Mouse (Mus musculus): ENCODE measurements around the gene Cldn9. TPM values are rescaled to one million over a fixed set of nuclear protein-coding genes. Genes with fewer than 3 reads are reported as not detected.

The Cldn9 gene
- polyA plus RNA-seq, 1 experiment from 2014 or later: 4.8 TPM

- no peak overlapping the region for H3K4me2 ChIP-seq (ENCODE audit: low read depth, low read length, severe bottlenecking)
- 0 out of 2 replicates have a peak, but pooled peaks cover 2% of the 10 kb centered on the region for H3K4me1 ChIP-seq (replicated peaks; ENCODE audit: control insufficient read depth, insufficient read depth, low read length)
- WGBS: 83% methylated on average over 14 of the region's 14 CpGs
- DNase-seq (ENCODE audit: low spot score) (no peak), ATAC-seq (replicated peaks; ENCODE audit: low FRiP score) (no peak)
- no peak overlapping the region for H3K9ac ChIP-seq (ENCODE audit: low read length)
- H3K4me3 ChIP-seq (ENCODE audit: low read depth, low read length): no peak overlapping the region
- H3K9me3 ChIP-seq (ENCODE audit: control insufficient read depth, low read length): no peaks in the 10 kb centered on the region
- H3K36me3 ChIP-seq (ENCODE audit: control insufficient read depth, insufficient read depth, low read length): no peaks in the 10 kb centered on the region
- peaks cover 14% of the 10 kb centered on the region for H3K27me3 ChIP-seq (ENCODE audit: control insufficient read depth, insufficient read depth, low read length)
- H3K27ac ChIP-seq (ENCODE audit: low read depth, low read length): no peak overlapping the region
Observed at GRCm38 (mm10) chr17:23665511-23665910, 18.3 kb downstream of the Cldn9 start.

- Histone ChIP-seq H3K9me3 (ENCODE audit: control insufficient read depth, low read length) (no peaks in the 10 kb centered on the region), H3K27me3 (ENCODE audit: control insufficient read depth, insufficient read depth, low read length) (peaks cover 23% of the 10 kb centered on the region), H3K27ac (ENCODE audit: low read depth, low read length) (no peak overlapping the region), H3K4me2 (ENCODE audit: low read depth, low read length, severe bottlenecking) (no peak overlapping the region), H3K4me1 (replicated peaks; ENCODE audit: control insufficient read depth, insufficient read depth, low read length) (0 out of 2 replicates have a peak, but pooled peaks cover 2% of the 10 kb centered on the region), H3K36me3 (ENCODE audit: control insufficient read depth, insufficient read depth, low read length) (no peaks in the 10 kb centered on the region), H3K4me3 (ENCODE audit: low read depth, low read length) (no peak overlapping the region), H3K9ac (ENCODE audit: low read length) (no peak overlapping the region)
- WGBS: 10% methylated on average over 5 of the region's 5 CpGs
- no peak for DNase-seq (ENCODE audit: low spot score)
- peak; percentile 49 for ATAC-seq (replicated peaks; ENCODE audit: low FRiP score)
Observed at GRCm38 (mm10) chr17:23664556-23665021, 19.2 kb downstream of the Cldn9 start.

- Histone ChIP-seq H3K4me1 (replicated peaks; ENCODE audit: control insufficient read depth, insufficient read depth, low read length) (0 out of 2 replicates have a peak, but pooled peaks cover 2% of the 10 kb centered on the region), H3K9me3 (ENCODE audit: control insufficient read depth, low read length) (no peaks in the 10 kb centered on the region; the same call in 1 of the 2 replicates), H3K27me3 (ENCODE audit: control insufficient read depth, insufficient read depth, low read length) (peaks cover 23% of the 10 kb centered on the region), H3K4me3 (ENCODE audit: low read depth, low read length) (no peak overlapping the region), H3K36me3 (ENCODE audit: control insufficient read depth, insufficient read depth, low read length) (no peaks in the 10 kb centered on the region), H3K4me2 (ENCODE audit: low read depth, low read length, severe bottlenecking) (no peak overlapping the region), H3K27ac (ENCODE audit: low read depth, low read length) (no peak overlapping the region), H3K9ac (ENCODE audit: low read length) (no peak overlapping the region)
- peak; percentile 71 for DNase-seq (ENCODE audit: low spot score)
- ATAC-seq (replicated peaks; ENCODE audit: low FRiP score): no peak
- WGBS: 4% methylated on average over 9 of the region's 9 CpGs
Observed at GRCm38 (mm10) chr17:23661526-23661925, 22.3 kb downstream of the Cldn9 start.

- no peaks in the 10 kb centered on the region; the same call in 1 of the 2 replicates for H3K9me3 ChIP-seq (ENCODE audit: control insufficient read depth, low read length)
Observed at GRCm38 (mm10) chr17:23660876-23661200, 23.0 kb downstream of the Cldn9 start.

GRCm38 (mm10) chr17:23660117-23660875, 23.5 kb downstream of the Cldn9 start, which contains the start of gene Bicdl2:
TSS of gene Bicdl2 (plus strand) at chr17:23660506.
- ATAC-seq (replicated peaks; ENCODE audit: low FRiP score): no peak
- peak within 1 kb of the TSS; percentile 27 for H3K4me2 ChIP-seq (ENCODE audit: low read depth, low read length, severe bottlenecking)

More at GRCm38 (mm10) chr17:23660876-23661200, 23.0 kb downstream of the Cldn9 start:
- DNase-seq (ENCODE audit: low spot score) (no peak), ATAC-seq (replicated peaks; ENCODE audit: low FRiP score) (no peak)
- Histone ChIP-seq H3K27me3 (ENCODE audit: control insufficient read depth, insufficient read depth, low read length) (peaks cover 23% of the 10 kb centered on the region), H3K4me2 (ENCODE audit: low read depth, low read length, severe bottlenecking) (no peak overlapping the region), H3K4me3 (ENCODE audit: low read depth, low read length) (no peak overlapping the region), H3K9ac (ENCODE audit: low read length) (no peak overlapping the region), H3K4me1 (replicated peaks; ENCODE audit: control insufficient read depth, insufficient read depth, low read length) (0 out of 2 replicates have a peak, but pooled peaks cover 2% of the 10 kb centered on the region), H3K27ac (ENCODE audit: low read depth, low read length) (no peak overlapping the region), H3K36me3 (ENCODE audit: control insufficient read depth, insufficient read depth, low read length) (no peaks in the 10 kb centered on the region)
- 5% methylated on average over 14 of the region's 14 CpGs for WGBS

GRCm38 (mm10) chr17:23658450-23658849, 25.4 kb downstream of the Cldn9 start:
- no peaks in the 10 kb centered on the region; the same call in 1 of the 2 replicates for H3K9me3 ChIP-seq (ENCODE audit: control insufficient read depth, low read length)
- no peak overlapping the region for H3K9ac ChIP-seq (ENCODE audit: low read length)
- H3K4me2 ChIP-seq (ENCODE audit: low read depth, low read length, severe bottlenecking): no peak overlapping the region
- H3K36me3 ChIP-seq (ENCODE audit: control insufficient read depth, insufficient read depth, low read length): no peaks in the 10 kb centered on the region
- WGBS: 86% methylated on average over 3 of the region's 3 CpGs
- DNase-seq (ENCODE audit: low spot score) (no peak), ATAC-seq (replicated peaks; ENCODE audit: low FRiP score) (no peak)
- peaks cover 23% of the 10 kb centered on the region for H3K27me3 ChIP-seq (ENCODE audit: control insufficient read depth, insufficient read depth, low read length)
- no peak overlapping the region for H3K27ac ChIP-seq (ENCODE audit: low read depth, low read length)
- no peak overlapping the region for H3K4me3 ChIP-seq (ENCODE audit: low read depth, low read length)
- no peaks in the 10 kb centered on the region for H3K4me1 ChIP-seq (replicated peaks; ENCODE audit: control insufficient read depth, insufficient read depth, low read length)

More at GRCm38 (mm10) chr17:23660117-23660875, 23.5 kb downstream of the Cldn9 start, which contains the start of gene Bicdl2:
- H3K4me3 ChIP-seq (ENCODE audit: low read depth, low read length): no peak within 1 kb of the TSS
- no peaks in the 10 kb centered on the region for H3K36me3 ChIP-seq (ENCODE audit: control insufficient read depth, insufficient read depth, low read length)
- WGBS: 6% methylated on average over 27 of the region's 27 CpGs
- 0 out of 2 replicates have a peak, but pooled peaks cover 2% of the 10 kb centered on the region for H3K4me1 ChIP-seq (replicated peaks; ENCODE audit: control insufficient read depth, insufficient read depth, low read length)
- H3K27ac ChIP-seq (ENCODE audit: low read depth, low read length): no peak within 1 kb of the TSS
- DNase-seq (ENCODE audit: low spot score): peak; percentile 71
- H3K9me3 ChIP-seq (ENCODE audit: control insufficient read depth, low read length): no peaks in the 10 kb centered on the region; the same call in 1 of the 2 replicates
- peaks cover 23% of the 10 kb centered on the region for H3K27me3 ChIP-seq (ENCODE audit: control insufficient read depth, insufficient read depth, low read length)
- H3K9ac ChIP-seq (ENCODE audit: low read length): no peak within 1 kb of the TSS

GRCm38 (mm10) chr17:23654410-23654809, 29.4 kb downstream of the Cldn9 start:
- DNase-seq (ENCODE audit: low spot score) (no peak), ATAC-seq (replicated peaks; ENCODE audit: low FRiP score) (no peak)
- Histone ChIP-seq H3K27ac (ENCODE audit: low read depth, low read length) (no peak overlapping the region), H3K36me3 (ENCODE audit: control insufficient read depth, insufficient read depth, low read length) (no peaks in the 10 kb centered on the region), H3K4me3 (ENCODE audit: low read depth, low read length) (no peak overlapping the region), H3K4me2 (ENCODE audit: low read depth, low read length, severe bottlenecking) (no peak overlapping the region), H3K9me3 (ENCODE audit: control insufficient read depth, low read length) (no peaks in the 10 kb centered on the region; the same call in 1 of the 2 replicates), H3K9ac (ENCODE audit: low read length) (no peak overlapping the region), H3K27me3 (ENCODE audit: control insufficient read depth, insufficient read depth, low read length) (no peaks in the 10 kb centered on the region), H3K4me1 (replicated peaks; ENCODE audit: control insufficient read depth, insufficient read depth, low read length) (no peaks in the 10 kb centered on the region)
- WGBS: 65% methylated on average over 2 of the region's 2 CpGs

- DNase-seq (ENCODE audit: low spot score) (no peak), ATAC-seq (replicated peaks; ENCODE audit: low FRiP score) (no peak)
- Histone ChIP-seq H3K27ac (ENCODE audit: low read depth, low read length) (no peak overlapping the region), H3K9ac (ENCODE audit: low read length) (no peak overlapping the region), H3K4me3 (ENCODE audit: low read depth, low read length) (no peak overlapping the region), H3K36me3 (ENCODE audit: control insufficient read depth, insufficient read depth, low read length) (no peaks in the 10 kb centered on the region), H3K27me3 (ENCODE audit: control insufficient read depth, insufficient read depth, low read length) (no peaks in the 10 kb centered on the region), H3K4me2 (ENCODE audit: low read depth, low read length, severe bottlenecking) (no peak overlapping the region), H3K9me3 (ENCODE audit: control insufficient read depth, low read length) (no peaks in the 10 kb centered on the region; the same call in 1 of the 2 replicates), H3K4me1 (replicated peaks; ENCODE audit: control insufficient read depth, insufficient read depth, low read length) (no peaks in the 10 kb centered on the region)
- WGBS: 61% methylated on average over 6 of the region's 6 CpGs
Observed at GRCm38 (mm10) chr17:23654001-23654400, 29.8 kb downstream of the Cldn9 start.
